Mouse (Mus musculus) CH12.LX (cell line): Measurements from ENCODE around the gene Tlr13. TPM values are rescaled to one million over a fixed set of nuclear protein-coding genes. Genes with fewer than 3 reads are reported as not detected.

Experiments
- DNase-seq: peaks from one replicate; pipeline ENCODE4 v3.0.0-alpha.2; 2013; ENCODE audit errors: extremely low read depth
- H3K27ac ChIP-seq: 2 replicates; pipeline ENCODE4 v1.5.1; 2012; ENCODE audit warnings: low read depth, mild to moderate bottlenecking, control low read depth, moderate library complexity; ENCODE audit not compliant: insufficient read depth
- H3K27me3 ChIP-seq: replicated peaks from 2 replicates; pipeline ENCODE3; 2012; ENCODE audit warnings: inconsistent platforms
- H3K36me3 ChIP-seq, 2 experiments: replicated peaks in 1 of 2; 2 replicates each; pipeline versions ENCODE3 to v1.6.1; 2012; ENCODE audit warnings: inconsistent platforms in 1 of 2, low read length in 1 of 2, mild to moderate bottlenecking in 1 of 2, mixed read lengths in 1 of 2, moderate library complexity in 1 of 2; ENCODE audit not compliant: control insufficient read depth in 1 of 2, insufficient read depth in 1 of 2
- H3K4me1 ChIP-seq, 2 experiments: 2 replicates each; pipeline ENCODE4 v1.6.1; 2012; ENCODE audit warnings: inconsistent platforms in 1 of 2, moderate library complexity in 1 of 2; ENCODE audit not compliant: insufficient read depth in 2 of 2, control insufficient read depth in 1 of 2
- H3K4me2 ChIP-seq: 2 replicates; pipeline ENCODE4 v1.6.1; 2012; ENCODE audit warnings: low read depth, mild to moderate bottlenecking, control low read depth; ENCODE audit not compliant: poor library complexity, insufficient read depth, severe bottlenecking
- H3K4me3 ChIP-seq, 3 experiments: fragments of 150-350 bp in 1 of 3; sonication (generic) in 1 of 3; replicated peaks in 1 of 3; 2 replicates each; pipeline versions ENCODE3 to v1.5.1; 2011 to 2012; ENCODE audit warnings: low read depth in 2 of 3, low read length in 2 of 3, mild to moderate bottlenecking in 2 of 3, moderate library complexity in 2 of 3, control low read depth in 1 of 3, improper control_type of control experiment in 1 of 3, inconsistent platforms in 1 of 3, mixed read lengths in 1 of 3; ENCODE audit not compliant: poor library complexity in 1 of 3
- H3K79me2 ChIP-seq: replicated peaks from 2 replicates; pipeline ENCODE4 v1.6.1; 2012; ENCODE audit warnings: mild to moderate bottlenecking, moderate library complexity; ENCODE audit not compliant: control insufficient read depth, poor library complexity, insufficient read depth, severe bottlenecking; ENCODE audit errors: extremely low read depth
- H3K9ac ChIP-seq: 2 replicates; pipeline ENCODE4 v1.6.1; 2012; ENCODE audit warnings: low read depth, mild to moderate bottlenecking, control low read depth, moderate library complexity; ENCODE audit not compliant: insufficient read depth
- H3K9me3 ChIP-seq: replicated peaks from 2 replicates; pipeline ENCODE3; 2012; ENCODE audit warnings: low read length, inconsistent platforms, mixed read lengths
- BHLHE40 ChIP-seq: IDR thresholded peaks from 2 replicates; pipeline ENCODE4 v1.6.1; 2011; ENCODE audit warnings: mild to moderate bottlenecking, low read depth, low read length, improper control_type of control experiment
- CTCF ChIP-seq, 2 experiments: IDR thresholded peaks in 1 of 2; conservative IDR thresholded peaks in 1 of 2; 2 replicates each; pipeline ENCODE4 v1.5.1; 2011 to 2012; ENCODE audit warnings: low read depth in 2 of 2, low read length in 2 of 2, improper control_type of control experiment in 1 of 2, inconsistent platforms in 1 of 2, mild to moderate bottlenecking in 1 of 2, moderate library complexity in 1 of 2
- E2F4 ChIP-seq: IDR thresholded peaks from 2 replicates; pipeline ENCODE4 v1.6.1; 2011; ENCODE audit warnings: low read depth, low read length, improper control_type of control experiment; ENCODE audit not compliant: insufficient replicate concordance
- ELF1 ChIP-seq: IDR thresholded peaks from 2 replicates; pipeline ENCODE4 v1.6.1; 2014; ENCODE audit warnings: low read depth, mild to moderate bottlenecking, inconsistent platforms, low read length, improper control_type of control experiment
- EP300 ChIP-seq: IDR thresholded peaks from 2 replicates; pipeline ENCODE4 v1.6.1; 2011; ENCODE audit warnings: low read length, improper control_type of control experiment
- HCFC1 ChIP-seq: IDR thresholded peaks from 2 replicates; pipeline ENCODE4 v1.6.1; 2012; ENCODE audit warnings: low read depth, mild to moderate bottlenecking, inconsistent platforms, low read length, improper control_type of control experiment
- IRF4 ChIP-seq: IDR thresholded peaks from 2 replicates; pipeline ENCODE4 v1.6.1; 2014; ENCODE audit warnings: low read depth, mild to moderate bottlenecking, inconsistent platforms, low read length, improper control_type of control experiment
- KAT2A ChIP-seq: IDR thresholded peaks from 2 replicates; pipeline ENCODE4 v1.6.1; 2012; ENCODE audit warnings: low read length, improper control_type of control experiment, inconsistent platforms; ENCODE audit not compliant: insufficient replicate concordance
- MAFK ChIP-seq: IDR thresholded peaks from 2 replicates; pipeline ENCODE4 v1.6.1; 2011; ENCODE audit warnings: low read length, improper control_type of control experiment; ENCODE audit not compliant: insufficient replicate concordance
- MAX ChIP-seq: IDR thresholded peaks from 2 replicates; pipeline ENCODE4 v1.6.1; 2011; ENCODE audit warnings: low read length, improper control_type of control experiment
- MAZ ChIP-seq: IDR thresholded peaks from 2 replicates; pipeline ENCODE4 v1.6.1; 2012; ENCODE audit warnings: low read depth, mild to moderate bottlenecking, inconsistent platforms, low read length, improper control_type of control experiment, moderate library complexity
- MEF2A ChIP-seq: IDR thresholded peaks from 2 replicates; pipeline ENCODE4 v1.6.1; 2014; ENCODE audit warnings: low read depth, mild to moderate bottlenecking, inconsistent platforms, low read length, improper control_type of control experiment, borderline replicate concordance
- NRF1 ChIP-seq: IDR thresholded peaks from 2 replicates; pipeline ENCODE4 v1.6.1; 2014; ENCODE audit warnings: low read depth, mild to moderate bottlenecking, inconsistent platforms, low read length, improper control_type of control experiment, moderate library complexity
- POLR2A ChIP-seq: IDR thresholded peaks from 2 replicates; pipeline ENCODE4 v1.6.1; 2011; ENCODE audit warnings: low read depth, mild to moderate bottlenecking, improper control_type of control experiment, low read length
- POLR2AphosphoS2 ChIP-seq: IDR thresholded peaks from 2 replicates; pipeline ENCODE4 v1.6.1; 2011; ENCODE audit warnings: low read depth, low read length, improper control_type of control experiment
- RAD21 ChIP-seq: IDR thresholded peaks from 2 replicates; pipeline ENCODE4 v1.6.1; 2011; ENCODE audit warnings: low read depth, mild to moderate bottlenecking, low read length, improper control_type of control experiment, moderate library complexity
- RCOR1 ChIP-seq: conservative IDR thresholded peaks from 2 replicates; pipeline ENCODE4 v1.6.1; 2012; ENCODE audit warnings: low read depth, mild to moderate bottlenecking, inconsistent platforms, low read length, improper control_type of control experiment
- SIN3A ChIP-seq: IDR thresholded peaks from 2 replicates; pipeline ENCODE4 v1.6.1; 2012; ENCODE audit warnings: low read length, improper control_type of control experiment, inconsistent platforms
- SMC3 ChIP-seq: IDR thresholded peaks from 2 replicates; pipeline ENCODE4 v1.6.1; 2011; ENCODE audit warnings: low read depth, low read length, improper control_type of control experiment
- TBP ChIP-seq: conservative IDR thresholded peaks from 2 replicates; pipeline ENCODE4 v1.6.1; 2011; ENCODE audit warnings: low read depth, low read length, improper control_type of control experiment
- TCF12 ChIP-seq: IDR thresholded peaks from 2 replicates; pipeline ENCODE4 v1.6.1; 2014; ENCODE audit warnings: low read depth, mild to moderate bottlenecking, inconsistent platforms, low read length, improper control_type of control experiment
- USF1 ChIP-seq: IDR thresholded peaks from 2 replicates; pipeline ENCODE4 v1.6.1; 2014; ENCODE audit warnings: low read depth, mild to moderate bottlenecking, inconsistent platforms, low read length, improper control_type of control experiment
- USF2 ChIP-seq: conservative IDR thresholded peaks from 2 replicates; pipeline ENCODE4 v1.6.1; 2011; ENCODE audit warnings: low read depth, low read length, improper control_type of control experiment
- ZC3H11A ChIP-seq: IDR thresholded peaks from 2 replicates; pipeline ENCODE4 v1.6.1; 2012; ENCODE audit warnings: low read depth, mild to moderate bottlenecking, inconsistent platforms, low read length, improper control_type of control experiment
- dilution Hi-C: fragments of 300-500 bp; cut with MboI; formaldehyde crosslinking; loops from 2 replicates; pipeline ENCODE4 v1.14.3; 2020; ENCODE audit warnings: low sequenced_read_pairs; ENCODE audit not compliant: extremely low pct_unique_long_range_greater_than_20kb, extremely low pct_ligation_motif_present
- in situ Hi-C: fragments of 300-500 bp; cut with MboI; formaldehyde crosslinking; loops from 3 replicates; pipeline ENCODE4 v1.14.3; 2019; ENCODE audit warnings: low sequenced_read_pairs, low pct_ligation_motif_present, low pct_unique_long_range_greater_than_20kb, mixed read lengths
- polyA plus RNA-seq: library from polyadenylated mRNA; unstranded; fragments of >175 nt; gene quantifications from 2 replicates; pipeline ENCODE4 v1.2.1, GENCODE M21; 2012; ENCODE audit warnings: low read depth; ENCODE audit not compliant: insufficient read length
- total RNA-seq, 2 experiments: library from RNA; depleted of rRNA; stranded (reverse); fragments of 300-350 nt in 1 of 2; fragments of >200 nt in 1 of 2; gene quantifications; 2 replicates each; pipeline ENCODE4 v1.2.3; 2012 to 2014

Gene Tlr13
- total and polyA plus RNA-seq, 3 experiments: not detected

DNA sequence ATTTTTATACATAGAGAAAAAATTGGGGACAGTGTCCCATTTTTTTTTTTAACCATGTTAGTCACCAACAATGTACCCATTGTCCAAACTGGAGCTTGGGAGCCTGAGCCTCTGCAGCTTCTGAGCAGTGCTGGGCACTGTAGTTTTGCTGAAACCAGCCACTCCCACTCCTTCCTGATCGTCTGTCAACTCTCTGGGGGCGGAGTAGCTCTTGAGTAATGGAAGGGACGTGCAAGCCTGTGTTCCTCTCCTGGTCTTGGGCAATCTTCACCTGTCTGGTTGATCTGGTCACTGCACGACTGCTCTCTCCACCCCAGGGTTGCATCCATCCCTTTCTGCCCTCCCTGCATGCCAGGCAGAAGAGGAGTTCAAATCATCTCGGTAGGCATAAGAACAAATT, 21.0 kb downstream of the Tlr13 start:
- Histone ChIP-seq H3K9ac (no peak overlapping the region), H3K36me3 (no peaks in the 10 kb centered on the region), H3K9me3 (no peaks in the 10 kb centered on the region), H3K27me3 (no peaks in the 10 kb centered on the region), H3K4me1 (peaks cover 0 to 11% of the 10 kb centered on the region in 2 experiments; a peak in 2 of 4 replicates), H3K79me2 (no peaks in the 10 kb centered on the region), H3K27ac (no peak overlapping the region), H3K4me2 (no peak overlapping the region), H3K4me3 (no peak overlapping the region)
- in situ Hi-C loops: no loop called here
- DNase-seq: no peak
- dilution Hi-C loops: no loop called here
- TF ChIP-seq SIN3A: no peak
- TF ChIP-seq USF1: no peak
- no peak for TF ChIP-seq MAZ
- no peak for TF ChIP-seq ELF1
- TF ChIP-seq IRF4: no peak
- no peak for TF ChIP-seq MEF2A
- TF ChIP-seq POLR2A: no peak
- TF ChIP-seq SMC3: no peak
- TF ChIP-seq ZC3H11A: no peak
- no peak for TF ChIP-seq KAT2A
- no peak for TF ChIP-seq USF2
- no peak for TF ChIP-seq E2F4

DNA sequence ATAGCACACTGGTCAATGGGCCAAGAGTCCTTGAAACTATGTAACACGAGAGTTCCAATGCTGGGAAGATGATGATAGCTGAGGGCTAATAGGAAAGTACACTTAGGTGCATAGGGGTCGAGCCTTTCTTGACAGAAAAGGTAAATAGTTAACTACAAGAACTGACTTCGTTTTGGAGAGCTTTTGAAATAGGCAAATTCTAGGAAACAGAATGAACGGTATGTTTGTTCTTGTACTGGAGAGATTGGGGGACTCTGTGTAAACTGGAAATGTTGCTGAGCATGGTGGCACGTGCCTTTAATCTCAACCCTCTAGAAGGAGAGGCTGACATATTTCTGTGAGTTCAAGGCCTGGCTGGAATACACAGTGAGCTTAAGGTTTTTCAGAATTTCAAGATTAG, 21.6 kb downstream of the Tlr13 start:
- no peak overlapping the region for H3K4me2 ChIP-seq
- H3K27ac ChIP-seq: no peak overlapping the region
- no peaks in the 10 kb centered on the region for H3K27me3 ChIP-seq
- no peak overlapping the region for H3K4me3 ChIP-seq
- no peak overlapping the region for H3K9ac ChIP-seq
- in situ Hi-C loops: no loop called here
- no peaks in the 10 kb centered on the region for H3K36me3 ChIP-seq
- TF ChIP-seq RCOR1 (no peak), SMC3 (no peak), NRF1 (no peak), BHLHE40 (no peak), POLR2A (no peak), MAZ (no peak), RAD21 (no peak), POLR2AphosphoS2 (no peak), E2F4 (no peak), TCF12 (no peak), TBP (no peak), EP300 (no peak), ELF1 (no peak), CTCF (conservative IDR thresholded peaks at IDR 0.05 in 1 of 2, IDR thresholded peaks at IDR 0.05 in 1 of 2; ENCODE audit: low read depth in 2 of 2, low read length in 2 of 2) (no peak), MAX (no peak), HCFC1 (no peak), MAFK (no peak)
- H3K79me2 ChIP-seq: no peaks in the 10 kb centered on the region
- peaks cover 0 to 11% of the 10 kb centered on the region in 2 experiments; a peak in 2 of 4 replicates for H3K4me1 ChIP-seq
- DNase-seq: no peak
- dilution Hi-C loops: no loop called here
- H3K9me3 ChIP-seq: no peaks in the 10 kb centered on the region
